Mouse (Mus musculus) c-Kit-negative CD71-positive TER-119-positive erythroid progenitor cells, embryonic 14.5 days (primary cell): ENCODE results near the gene Acod1.

ENCODE experiments used
- DNase-seq: peaks from one replicate; pipeline ENCODE4 v3.0.0-alpha.2; 2013; ENCODE audit warnings: low read depth, low spot score

The Acod1 gene

DNA sequence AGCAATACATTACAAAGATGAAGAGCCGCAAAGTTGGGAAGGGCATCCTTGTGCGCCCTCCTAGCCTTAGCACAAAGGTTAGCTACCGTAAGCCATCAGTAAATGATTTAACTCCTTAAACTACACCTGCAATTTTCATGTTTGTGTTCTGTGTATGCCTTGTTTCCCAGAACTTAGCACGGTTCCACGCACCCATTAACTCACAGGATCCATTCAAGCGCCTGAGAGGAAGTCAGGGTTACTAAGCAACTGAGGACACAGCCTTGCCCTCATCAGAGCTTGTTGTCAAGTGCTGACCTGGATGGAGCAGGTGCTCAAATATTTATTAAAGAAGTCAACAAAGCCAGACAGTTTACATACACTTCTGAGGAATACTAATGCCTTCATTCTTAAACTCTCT, 55.5 kb downstream of the Acod1 start:
- DNase-seq = no peak

- no peak for DNase-seq
These were observed 56.1 kb downstream of the Acod1 start for GRCm38 (mm10) chr14:103102731-103103335.
